Mouse (Mus musculus): Measurements from ENCODE around the gene H2-Eb2. TPM values are rescaled to one million over a fixed set of nuclear protein-coding genes. Genes with fewer than 3 reads are reported as not detected.

The H2-Eb2 gene
- polyA plus RNA-seq (2012; ENCODE audit: low replicate concordance) = 0.24 and 0.89 TPM in 2 replicates

DNA sequence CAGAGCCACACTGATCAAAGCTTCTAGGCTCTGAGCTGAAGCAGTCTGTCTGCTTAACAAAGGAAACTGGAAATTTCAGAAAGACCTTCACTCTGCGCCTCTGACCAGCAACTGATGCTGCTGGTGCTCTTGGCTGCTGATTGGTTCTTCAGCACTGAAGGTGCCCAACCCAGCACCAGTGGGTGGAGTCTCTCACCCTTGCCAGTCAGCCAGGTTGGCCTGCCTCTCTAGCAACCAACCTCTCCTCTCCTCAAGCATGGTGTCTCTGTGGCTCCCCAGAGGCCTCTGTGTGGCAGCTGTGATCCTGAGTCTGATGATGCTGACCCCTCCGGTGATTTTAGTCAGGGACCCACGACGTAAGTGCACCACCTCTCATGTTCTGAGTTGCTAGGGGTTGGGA, at the start of gene H2-Eb2:
Gene H2-Eb2, plus strand, starts transcription at position 230 of the 400 bp plus-strand sequence.

DNA sequence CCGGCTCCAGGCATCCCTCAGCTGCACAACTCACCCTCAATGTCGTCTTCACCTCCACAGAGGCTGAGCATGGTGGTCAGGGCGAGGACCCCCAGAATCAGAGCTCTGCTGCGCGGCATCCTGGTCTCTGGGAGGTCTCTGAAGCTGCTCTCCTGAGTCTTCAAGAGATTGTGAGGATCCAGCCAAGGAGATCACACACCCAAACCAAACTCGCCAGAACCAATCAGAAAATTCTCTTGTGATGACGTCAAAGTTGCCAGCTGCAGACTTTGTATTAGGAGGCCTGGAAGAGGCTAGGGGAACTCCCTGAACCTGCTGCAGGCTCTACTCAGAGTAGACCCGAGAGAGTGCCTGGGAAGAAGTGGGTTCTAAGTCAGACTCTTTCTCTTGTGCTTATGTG, 37.8 kb upstream of the H2-Eb2 start, which contains the start of gene H2-Aa:
Gene H2-Aa, minus strand, starts transcription at position 176 of the 400 bp plus-strand sequence.

DNA sequence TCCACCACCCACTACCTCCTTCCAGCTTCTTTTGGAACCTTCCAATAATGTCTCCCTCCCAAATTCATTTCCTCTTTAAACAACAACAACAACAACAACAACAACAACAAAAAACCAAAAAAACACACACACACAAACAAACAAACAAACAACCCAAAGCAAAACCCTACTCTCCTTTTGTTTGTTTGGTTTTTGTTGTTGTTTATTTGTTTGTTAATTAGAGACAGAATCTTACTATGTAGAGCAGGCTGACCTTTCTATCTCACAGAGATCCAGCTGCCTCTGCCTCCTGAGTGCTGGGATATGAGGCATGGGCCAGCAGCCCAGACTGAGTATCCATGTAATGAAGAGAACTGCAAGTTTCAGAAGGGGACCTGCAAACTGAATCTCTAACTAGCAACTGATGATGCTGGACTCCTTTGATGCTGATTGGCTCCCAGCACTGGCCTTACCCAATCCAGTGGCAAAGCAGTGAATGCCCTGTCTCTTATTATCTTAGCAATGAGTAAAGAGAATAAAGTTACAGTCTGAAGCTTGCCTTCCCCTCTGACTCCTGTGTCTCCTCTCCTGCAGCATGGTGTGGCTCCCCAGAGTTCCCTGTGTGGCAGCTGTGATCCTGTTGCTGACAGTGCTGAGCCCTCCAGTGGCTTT, 20.0 kb upstream of the H2-Eb2 start, which contains the start of gene H2-Eb1:
Gene H2-Eb1, plus strand, starts transcription at position 488 of the 651 bp plus-strand sequence.

DNA sequence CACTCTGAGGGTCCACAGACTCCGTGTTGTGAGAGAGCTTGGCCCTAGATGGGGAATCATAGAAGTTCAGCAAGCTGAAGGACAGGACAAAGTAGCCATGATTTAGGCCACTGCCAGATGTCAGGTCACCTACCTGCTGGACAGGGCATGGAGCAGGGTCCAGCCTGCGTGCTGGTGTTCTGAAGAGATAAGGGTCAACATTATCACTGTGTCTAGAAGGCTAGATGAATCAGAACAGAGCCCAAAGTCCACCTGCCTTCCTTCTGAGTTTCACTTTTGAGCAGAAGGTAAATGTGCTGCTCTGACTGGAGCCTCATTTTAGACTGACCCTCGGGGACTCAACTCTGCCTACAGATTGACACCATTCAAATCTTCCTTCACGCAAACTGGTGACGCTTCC, 29.1 kb downstream of the H2-Eb2 start, which contains the start of gene Btnl2:
Gene Btnl2, plus strand, starts transcription at position 284 of the 400 bp plus-strand sequence.

DNA sequence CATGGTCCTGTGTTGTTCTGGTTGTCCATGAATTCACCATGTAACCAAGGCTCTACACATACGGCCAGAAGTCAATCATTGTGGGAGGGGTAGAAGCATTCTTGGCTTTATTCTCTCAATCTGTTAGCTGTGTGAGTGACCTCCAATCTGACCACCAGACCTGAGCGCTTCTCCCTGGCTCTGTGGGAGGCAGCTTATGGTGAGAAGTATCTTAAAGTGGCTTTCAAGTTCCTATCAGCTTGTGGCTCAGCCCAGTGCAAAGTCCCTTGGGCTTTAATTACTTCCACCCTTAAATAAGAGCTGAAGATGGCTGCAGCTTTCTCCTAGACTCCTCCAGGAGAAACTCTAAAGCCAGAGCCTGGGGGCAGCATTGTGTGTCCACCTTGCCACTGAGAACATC, 51.4 kb downstream of the H2-Eb2 start, which contains the start of gene Btnl1:
Gene Btnl1, plus strand, starts transcription at position 286 of the 400 bp plus-strand sequence.

Other genes with a start within 250 kb of the H2-Eb2 start
- 55.1 and 259 TPM in 2 replicates for gene H2-Oa, start 233.3 kb upstream of the H2-Eb2 start, polyA plus RNA-seq (2012; ENCODE audit: low replicate concordance)
- gene H2-DMa, start 206.1 kb upstream of the H2-Eb2 start, polyA plus RNA-seq (2012; ENCODE audit: low replicate concordance) = 140 and 479 TPM in 2 replicates
- gene Brd2, start 203.0 kb upstream of the H2-Eb2 start, polyA plus RNA-seq (2012; ENCODE audit: low replicate concordance) = 377 and 424 TPM in 2 replicates
- 454 and 462 TPM in 2 replicates for gene H2-DMb2, start 182.4 kb upstream of the H2-Eb2 start, polyA plus RNA-seq (2012; ENCODE audit: low replicate concordance)
- 22.9 and 41.1 TPM in 2 replicates for gene H2-DMb1, start 172.6 kb upstream of the H2-Eb2 start, polyA plus RNA-seq (2012; ENCODE audit: low replicate concordance)
- gene Tap1, start 138.1 kb upstream of the H2-Eb2 start, polyA plus RNA-seq (2012; ENCODE audit: low replicate concordance) = 74.5 and 112 TPM in 2 replicates
- 85.6 and 98.9 TPM in 2 replicates for gene Psmb9, start 137.9 kb upstream of the H2-Eb2 start, polyA plus RNA-seq (2012; ENCODE audit: low replicate concordance)
- 348 and 445 TPM in 2 replicates for gene Psmb8, start 127.9 kb upstream of the H2-Eb2 start, polyA plus RNA-seq (2012; ENCODE audit: low replicate concordance)
- 148 and 211 TPM in 2 replicates for gene Tap2, start 122.1 kb upstream of the H2-Eb2 start, polyA plus RNA-seq (2012; ENCODE audit: low replicate concordance)
- 44.0 and 80.9 TPM in 2 replicates for gene H2-Ob, start 86.8 kb upstream of the H2-Eb2 start, polyA plus RNA-seq (2012; ENCODE audit: low replicate concordance)
- gene H2-Ab1, start 68.0 kb upstream of the H2-Eb2 start, polyA plus RNA-seq (2012; ENCODE audit: low replicate concordance) = 1,724 and 6,143 TPM in 2 replicates
- 100 and 954 TPM in 2 replicates for gene H2-Aa, start 37.8 kb upstream of the H2-Eb2 start, polyA plus RNA-seq (2012; ENCODE audit: low replicate concordance)
- 222 and 457 TPM in 2 replicates for gene H2-Eb1, start 19.8 kb upstream of the H2-Eb2 start, polyA plus RNA-seq (2012; ENCODE audit: low replicate concordance)
- 1.8 and 2.0 TPM in 2 replicates for gene Btnl2, start 29.2 kb downstream of the H2-Eb2 start, polyA plus RNA-seq (2012; ENCODE audit: low replicate concordance)
- not detected in 2 replicates for gene Btnl1, start 51.5 kb downstream of the H2-Eb2 start, polyA plus RNA-seq (2012; ENCODE audit: low replicate concordance)
- 0.70 and 1.7 TPM in 2 replicates for gene BC051142, start 73.2 kb downstream of the H2-Eb2 start, polyA plus RNA-seq (2012; ENCODE audit: low replicate concordance)
- 0.16 and 0.49 TPM in 2 replicates for gene Btnl4, start 151.7 kb downstream of the H2-Eb2 start, polyA plus RNA-seq (2012; ENCODE audit: low replicate concordance)
- not detected in 2 replicates for gene Btnl6, start 191.7 kb downstream of the H2-Eb2 start, polyA plus RNA-seq (2012; ENCODE audit: low replicate concordance)
- gene Notch4, start 238.6 kb downstream of the H2-Eb2 start, polyA plus RNA-seq (2012; ENCODE audit: low replicate concordance) = 7.8 and 33.6 TPM in 2 replicates